Mouse (Mus musculus) liver, embryonic 14.5 days (tissue): ENCODE measurements around the gene Abhd4.

Source experiments
- CTCF ChIP-seq: IDR thresholded peaks from 2 replicates; pipeline ENCODE4 v1.5.1; 2016; ENCODE audit warnings: antibody characterized with exemption, low read depth, control low read depth
- EP300 ChIP-seq: IDR thresholded peaks from 2 replicates; pipeline ENCODE4 v1.6.1; 2016; ENCODE audit warnings: antibody characterized with exemption, low read depth

GRCm38 (mm10) chr14:54219256-54219655, 34.7 kb upstream of the Abhd4 start:
- TF ChIP-seq CTCF = no peak
- TF ChIP-seq EP300 = no peak
